7 mouse cellular contexts compared by ENCODE assay signal in the genomic region with DNA sequence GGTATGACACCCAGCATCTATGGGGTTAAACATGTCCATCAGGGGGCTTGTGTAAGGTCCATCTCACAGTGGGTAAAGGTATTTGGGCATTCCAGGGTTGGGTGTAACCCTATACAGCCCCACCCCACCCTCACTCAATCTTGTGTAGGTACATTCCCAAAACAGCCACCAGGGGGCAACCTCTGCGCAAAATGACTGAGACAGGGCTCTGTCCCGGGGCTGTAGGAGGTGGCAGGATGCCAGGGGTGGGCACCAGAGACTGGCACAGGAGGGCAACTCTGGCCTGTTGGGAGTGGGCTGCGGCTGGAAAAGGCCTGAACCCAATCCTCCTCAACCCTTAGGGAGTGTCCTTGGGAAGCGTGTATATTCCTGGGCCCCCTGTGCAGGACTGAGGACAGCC. TPM values are rescaled to one million over a fixed set of nuclear protein-coding genes. Genes with fewer than 3 reads are reported as not detected.
DNase-seq lines count a peak whose midpoint lies in the region; TF ChIP-seq lines count a peak whose summit lies in the region.

No protein-coding gene starts in this region.

- H3K27ac ChIP-seq in MEL (ENCODE audit: control insufficient read depth, low read depth, low read length): no peak overlapping the region
- no peak overlapping the region for H3K27ac ChIP-seq in gastrocnemius, adult 2 months

- no peak for TF ChIP-seq POLR2A in MEL (IDR thresholded peaks at IDR 0.05; ENCODE audit: control insufficient read depth in 1 of 2, insufficient read depth in 1 of 2, low read depth in 1 of 2, low read length in 2 of 2, poor library complexity in 1 of 2)

- no peaks in the 10 kb centered on the region for H3K9me3 ChIP-seq in MEL (replicated peaks; ENCODE audit: insufficient read depth, low read length)

- peak in 2 of 3 experiments; percentile 97 to 99; a peak in 4 of 6 replicates for TF ChIP-seq CTCF in MEL (IDR thresholded peaks at IDR 0.05 in 2 of 3, conservative IDR thresholded peaks at IDR 0.05 in 1 of 3; ENCODE audit: control insufficient read depth in 1 of 3, insufficient read depth in 1 of 3, low read depth in 2 of 3, low read length in 3 of 3, poor library complexity in 1 of 3, severe bottlenecking in 1 of 3)
- peak; percentile 86 for TF ChIP-seq CTCF in gastrocnemius, adult 2 months (IDR thresholded peaks at IDR 0.05)

- H3K79me2 ChIP-seq in MEL (ENCODE audit: control insufficient read depth, insufficient read depth, low read length, poor library complexity): no peaks in the 10 kb centered on the region

- no peak overlapping the region for H3K9ac ChIP-seq in MEL (ENCODE audit: control insufficient read depth, low read depth, low read length, poor library complexity, severe bottlenecking)

- no peak for TF ChIP-seq EP300 in MEL (IDR thresholded peaks at IDR 0.05; ENCODE audit: low read depth in 1 of 2, low read length in 2 of 2)

- peak; percentile 80 for TF ChIP-seq RAD21 in MEL (IDR thresholded peaks at IDR 0.05; ENCODE audit: low read depth, low read length)

- peaks cover 0 to 9% of the 10 kb centered on the region in 2 experiments; a peak in 2 of 4 replicates for H3K27me3 ChIP-seq in MEL (ENCODE audit: control insufficient read depth in 1 of 2, insufficient read depth in 2 of 2, low read length in 2 of 2)

- intact Hi-C loops in gastrocnemius, adult 2 months (cut with DNase I): loop anchor here (1.0 kb wide), 1 partner anchor 43 kb away; no protein-coding TSS in a partner anchor

- peaks cover 11 to 44% of the 10 kb centered on the region in 2 experiments for H3K4me1 ChIP-seq in MEL (ENCODE audit: control insufficient read depth in 1 of 2, insufficient read depth in 2 of 2, low read length in 2 of 2)

- DNase-seq in CD4-positive helper T cell, adult 2 months (ENCODE audit: low read depth, low spot score): peak; percentile 74
- peak; percentile 91 for DNase-seq in MEL (ENCODE audit: low read depth, low spot score)
- DNase-seq in cerebellum, adult 9-10 months: peak; percentile 79
- DNase-seq in gastrocnemius, adult 2 months: peak; percentile 75
- peak; percentile 83 for DNase-seq in kidney, postnatal 10 days
- peak; percentile 81 for DNase-seq in lung, postnatal 10 days
- DNase-seq in retina, postnatal 7 days (ENCODE audit: low read depth, low spot score): peak; percentile 66

- peaks cover 0 to 21% of the 10 kb centered on the region in 2 experiments; a peak in 2 of 4 replicates for H3K36me3 ChIP-seq in MEL (ENCODE audit: control insufficient read depth in 1 of 2, insufficient read depth in 2 of 2, low read length in 2 of 2)

- H3K4me3 ChIP-seq in MEL (ENCODE audit: control insufficient read depth in 1 of 2, insufficient read depth in 1 of 2, low read depth in 2 of 2, low read length in 2 of 2): no peak overlapping the region
- H3K4me3 ChIP-seq in gastrocnemius, adult 2 months: no peak overlapping the region

TF ChIP-seq in MEL, 35 proteins besides CTCF, POLR2A, EP300 and RAD21:
- TF ChIP-seq MAZ (IDR thresholded peaks at IDR 0.05; ENCODE audit: low read depth, low read length) (peak; percentile 90; the same call in 1 of the 2 replicates), MEF2A (IDR thresholded peaks at IDR 0.05; ENCODE audit: extremely low read depth, insufficient replicate concordance, low read depth, low read length, poor library complexity, severe bottlenecking) (no peak), NELFE (IDR thresholded peaks at IDR 0.05; ENCODE audit: low read depth, low read length) (no peak), MXI1 (IDR thresholded peaks at IDR 0.05; ENCODE audit: low read depth, low read length) (no peak), SMC3 (IDR thresholded peaks at IDR 0.05; ENCODE audit: low read depth, low read length) (peak; percentile 96), ZC3H11A (IDR thresholded peaks at IDR 0.05; ENCODE audit: low read depth, low read length) (peak; percentile 76), USF1 (IDR thresholded peaks at IDR 0.05; ENCODE audit: low read depth, low read length) (no peak), MYC (IDR thresholded peaks at IDR 0.05; ENCODE audit: low read depth, low read length) (no peak), SIN3A (IDR thresholded peaks at IDR 0.05; ENCODE audit: low read length) (peak; percentile 36; the same call in 1 of the 2 replicates), POLR2AphosphoS2 (IDR thresholded peaks at IDR 0.05; ENCODE audit: low read length) (no peak), BHLHE40 (IDR thresholded peaks at IDR 0.05; ENCODE audit: borderline replicate concordance, low read depth, low read length) (0 out of 2 replicates have a peak, but pooled peaks have one; percentile 5), KAT2A (conservative IDR thresholded peaks at IDR 0.05; ENCODE audit: low read depth, low read length) (no peak)
TF ChIP-seq in MEL: peak in this region for 5.

RNA-seq across cellular contexts. Expression of a gene that starts 2.0 kb away (rescaled TPM):
- 1.2 and 2.6 TPM in 2 replicates for total RNA-seq in MEL (2012; rRNA removed)
- polyA plus RNA-seq in MEL (2012; ENCODE audit: insufficient read depth in 1 of 2, insufficient read length in 2 of 2, low read depth in 1 of 2, low replicate concordance in 2 of 2, missing spikeins in 1 of 2): 10 to 100 TPM in 1 of 2 experiments, not detected in 1; 11.4 TPM
- total RNA-seq in gastrocnemius, adult 2 months (2021): 1 to 10 TPM; 5.0 to 8.5 TPM

RNA-seq across cellular contexts. Expression of a gene that starts 8.3 kb away (rescaled TPM):
- 11.2 and 15.2 TPM in 2 replicates for total RNA-seq in MEL (2012; rRNA removed)
- 10 to 100 TPM in 1 of 2 experiments, not detected in 1; 21.4 TPM for polyA plus RNA-seq in MEL (2012; ENCODE audit: insufficient read depth in 1 of 2, insufficient read length in 2 of 2, low read depth in 1 of 2, low replicate concordance in 2 of 2, missing spikeins in 1 of 2)
- total RNA-seq in gastrocnemius, adult 2 months (2021): under 1 TPM; 0.20 to 0.36 TPM

RNA-seq across cellular contexts. Expression of a gene that starts 28.7 kb away (rescaled TPM):
- total RNA-seq in MEL (2012; rRNA removed): 245 and 279 TPM in 2 replicates
- polyA plus RNA-seq in MEL (2012; ENCODE audit: insufficient read depth in 1 of 2, insufficient read length in 2 of 2, low read depth in 1 of 2, low replicate concordance in 2 of 2, missing spikeins in 1 of 2): 100 to 1,000 TPM in 1 of 2 experiments, not detected in 1; 274 TPM
- total RNA-seq in gastrocnemius, adult 2 months (2021): 1 to 10 TPM; 3.0 to 3.1 TPM

RNA-seq across cellular contexts. Expression of a gene that starts 40.0 kb away (rescaled TPM):
- 9.7 and 9.8 TPM in 2 replicates for total RNA-seq in MEL (2012; rRNA removed)
- 10 to 100 TPM in 1 of 2 experiments, not detected in 1; 16.4 TPM for polyA plus RNA-seq in MEL (2012; ENCODE audit: insufficient read depth in 1 of 2, insufficient read length in 2 of 2, low read depth in 1 of 2, low replicate concordance in 2 of 2, missing spikeins in 1 of 2)
- 1 to 10 TPM; 1.7 to 4.0 TPM for total RNA-seq in gastrocnemius, adult 2 months (2021)

Comparison
In these comparisons a context has a peak if more than half of its experiments do, and no peak if none do; other contexts are left out.
1. RNA of a gene that starts 28.7 kb away (total RNA-seq): 245 to 279 TPM in MEL; 3.0 to 3.1 TPM in gastrocnemius, adult 2 months; every median in the first group is over 10 times any median in the second.
2. Peak in every context shown above with its lines, with median percentiles within 50 percentile points of each other: DNase-seq.